8 mouse cellular contexts compared by ENCODE assay signal in the genomic region with DNA sequence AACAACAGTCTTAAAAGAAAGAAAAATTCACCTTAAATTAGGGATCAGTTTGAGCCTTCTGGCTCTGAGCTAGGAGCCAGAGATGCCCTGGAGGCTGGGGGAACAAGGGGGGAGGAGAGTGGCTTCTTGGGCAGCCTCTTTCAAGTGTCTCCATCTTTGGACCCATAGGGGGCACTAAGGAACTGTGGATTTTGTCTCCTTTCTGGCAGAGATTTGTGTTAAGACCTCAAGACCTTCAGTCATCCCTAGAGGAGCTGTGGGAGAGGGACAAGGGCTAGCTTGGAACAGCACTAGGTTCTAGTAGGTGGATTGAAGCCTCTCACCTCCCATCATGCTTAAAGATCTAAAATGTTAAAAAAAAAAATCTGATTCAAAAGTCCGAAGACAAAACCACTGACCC.
DNase-seq lines count a peak whose midpoint lies in the region; ATAC-seq and TF ChIP-seq lines count a peak whose summit lies in the region.

No protein-coding gene starts in this region.

- no peak for TF ChIP-seq POLR2A in liver, adult 2 months (IDR thresholded peaks at IDR 0.05; ENCODE audit: extremely low read depth, insufficient read depth, low read length)

- H3K4me2 ChIP-seq in forebrain, embryonic 14.5 days (ENCODE audit: low read length) = peak overlapping the region; percentile 31
- H3K4me2 ChIP-seq in hindbrain, embryonic 13.5 days = no peak overlapping the region
- no peak overlapping the region for H3K4me2 ChIP-seq in midbrain, embryonic 11.5 days

- TF ChIP-seq CTCF in liver, adult 2 months (IDR thresholded peaks at IDR 0.05; ENCODE audit: low read depth, low read length) = no peak; the same call in 1 of the 2 replicates

- H3K4me1 ChIP-seq in liver, adult 2 months (ENCODE audit: control insufficient read depth, insufficient read depth, low read length) = no peaks in the 10 kb centered on the region
- H3K4me1 ChIP-seq in forebrain, embryonic 14.5 days (ENCODE audit: control insufficient read depth, insufficient read depth, low read length) = peaks cover 13% of the 10 kb centered on the region
- peaks cover 28% of the 10 kb centered on the region for H3K4me1 ChIP-seq in hindbrain, embryonic 13.5 days (replicated peaks)
- peaks cover 11% of the 10 kb centered on the region for H3K4me1 ChIP-seq in midbrain, embryonic 11.5 days (ENCODE audit: control insufficient read depth, insufficient read depth, low read length)

- ATAC-seq in forebrain, embryonic 14.5 days = peak; percentile 66
- ATAC-seq in hindbrain, embryonic 13.5 days (ENCODE audit: low FRiP score) = peak; percentile 65
- peak; percentile 71 for ATAC-seq in midbrain, embryonic 11.5 days (ENCODE audit: low FRiP score)

- whole genome bisulfite sequencing in liver, adult 2 months = 32% methylated on average over 1 of the region's 1 CpGs
- 8% methylated on average over 1 of the region's 1 CpGs for WGBS in forebrain, embryonic 14.5 days
- 23% methylated on average over 1 of the region's 1 CpGs for WGBS in hindbrain, embryonic 13.5 days
- WGBS in midbrain, embryonic 11.5 days = 20% methylated on average over 1 of the region's 1 CpGs

- H3K79me2 ChIP-seq in liver, adult 2 months (ENCODE audit: control insufficient read depth, insufficient read depth, low read length) = no peaks in the 10 kb centered on the region

- no peaks in the 10 kb centered on the region for H3K36me3 ChIP-seq in liver, adult 2 months (ENCODE audit: control insufficient read depth, insufficient read depth, low read length)
- no peaks in the 10 kb centered on the region for H3K36me3 ChIP-seq in forebrain, embryonic 14.5 days (ENCODE audit: control insufficient read depth, insufficient read depth, low read length)
- H3K36me3 ChIP-seq in hindbrain, embryonic 13.5 days = no peaks in the 10 kb centered on the region
- no peaks in the 10 kb centered on the region for H3K36me3 ChIP-seq in midbrain, embryonic 11.5 days (ENCODE audit: control insufficient read depth, insufficient read depth, low read length)

- H3K27ac ChIP-seq in liver, adult 2 months (replicated peaks; ENCODE audit: insufficient read depth, low read depth, low read length) = no peak overlapping the region
- H3K27ac ChIP-seq in forebrain, embryonic 14.5 days (ENCODE audit: low read depth, low read length) = no peak overlapping the region
- H3K27ac ChIP-seq in hindbrain, embryonic 13.5 days = peak overlapping the region; percentile 66
- no peak overlapping the region for H3K27ac ChIP-seq in midbrain, embryonic 11.5 days (ENCODE audit: low read depth, low read length)

- peak; percentile 53 for DNase-seq in liver, adult 2 months (ENCODE audit: extremely low read depth, low read depth, low spot score)
- no peak for DNase-seq in liver
- peak; percentile 57 for DNase-seq in brain, embryonic 18.5 days (ENCODE audit: low read depth, low spot score)
- DNase-seq in forebrain, embryonic 14.5 days (ENCODE audit: low spot score) = peak; percentile 89
- DNase-seq in left cerebral cortex, adult 18-20 months (ENCODE audit: low spot score in 2 of 2) = peak; percentile 51 to 53
- peak; percentile 90 for DNase-seq in midbrain, embryonic 11.5 days (ENCODE audit: low spot score, missing footprints)
- peak; percentile 22 for DNase-seq in thymus, postnatal 25 days

- no peak overlapping the region for H3K4me3 ChIP-seq in liver, adult 2 months (ENCODE audit: insufficient read depth, low read depth, low read length)
- no peak overlapping the region for H3K4me3 ChIP-seq in forebrain, embryonic 14.5 days (ENCODE audit: low read depth, low read length)
- H3K4me3 ChIP-seq in hindbrain, embryonic 13.5 days = no peak overlapping the region
- H3K4me3 ChIP-seq in midbrain, embryonic 11.5 days (ENCODE audit: low read depth, low read length) = no peak overlapping the region

- no peaks in the 10 kb centered on the region for H3K9me3 ChIP-seq in forebrain, embryonic 14.5 days (replicated peaks; ENCODE audit: control insufficient read depth, low read length)
- H3K9me3 ChIP-seq in hindbrain, embryonic 13.5 days = no peaks in the 10 kb centered on the region
- H3K9me3 ChIP-seq in midbrain, embryonic 11.5 days (ENCODE audit: control insufficient read depth, low read length) = no peaks in the 10 kb centered on the region

- no peak overlapping the region for H3K9ac ChIP-seq in liver, adult 2 months (ENCODE audit: low read depth, low read length)
- no peak overlapping the region; the same call in 1 of the 2 replicates for H3K9ac ChIP-seq in forebrain, embryonic 14.5 days (ENCODE audit: low read length)
- H3K9ac ChIP-seq in hindbrain, embryonic 13.5 days = no peak overlapping the region
- no peak overlapping the region for H3K9ac ChIP-seq in midbrain, embryonic 11.5 days (ENCODE audit: low read length)

- H3K27me3 ChIP-seq in liver, adult 2 months (ENCODE audit: control insufficient read depth, insufficient read depth, low read length) = no peaks in the 10 kb centered on the region
- peaks cover 15% of the 10 kb centered on the region for H3K27me3 ChIP-seq in forebrain, embryonic 14.5 days (replicated peaks; ENCODE audit: control insufficient read depth, insufficient read depth, low read length)
- peaks cover 88% of the 10 kb centered on the region for H3K27me3 ChIP-seq in hindbrain, embryonic 13.5 days
- H3K27me3 ChIP-seq in midbrain, embryonic 11.5 days (ENCODE audit: control insufficient read depth, insufficient read depth, low read length) = peaks cover 70% of the 10 kb centered on the region
